Mouse (Mus musculus) layer of hippocampus, postnatal 10 days (tissue): Measurements from ENCODE around the gene Hba-x. TPM values are rescaled to one million over a fixed set of nuclear protein-coding genes. Genes with fewer than 3 reads are reported as not detected.
"Not testable (repeated sequence)": the region's sequence is repeated elsewhere in the genome, so short reads cannot be mapped to it uniquely, and the experiment has no call there.

Experiments
- DNase-seq, 2 experiments: peaks; one replicate each; pipeline ENCODE4 v3.0.0; 2021; ENCODE audit warnings: low spot score in 2 of 2
- total RNA-seq, 2 experiments: library from RNA; stranded (reverse); gene quantifications; 2 replicates each; pipeline ENCODE4 v1.2.3; 2021

Gene Hba-x
- total RNA-seq, 2 experiments from 2014 or later, result not detected

DNA sequence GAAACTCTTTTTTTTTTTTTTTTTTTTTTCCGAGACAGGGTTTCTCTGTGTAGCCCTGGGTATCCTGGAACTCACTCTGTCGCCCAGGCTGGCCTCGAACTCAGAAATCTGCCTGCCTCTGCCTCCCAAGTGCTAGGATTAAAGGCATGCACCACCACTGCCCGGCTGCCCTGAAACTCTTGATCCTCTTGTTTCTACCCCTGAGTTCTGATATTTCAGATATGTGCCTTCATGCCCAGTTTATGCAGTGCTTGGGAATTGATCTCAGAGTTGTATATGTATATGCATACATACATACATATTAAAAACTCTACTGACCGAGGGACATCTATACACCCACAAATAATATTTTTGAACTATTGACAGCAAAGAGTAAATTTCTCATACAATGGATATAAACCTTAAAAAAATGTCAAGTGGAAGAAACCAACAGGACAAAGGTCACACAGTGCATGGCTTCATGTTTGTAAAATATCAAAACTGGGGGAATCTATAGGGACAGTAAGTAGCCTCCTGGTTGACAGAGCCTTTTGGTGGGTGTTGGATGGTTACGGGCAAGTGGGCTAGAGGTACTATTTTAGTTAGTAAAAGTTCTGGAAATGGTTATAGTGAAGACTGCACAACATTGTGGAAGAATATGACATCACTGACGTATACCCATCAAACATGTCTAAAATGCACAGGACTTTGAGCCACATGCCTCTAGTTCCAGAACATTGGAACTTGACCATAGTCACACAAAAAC lies 9.0 kb downstream of the Hba-x start:
- no peak for DNase-seq

DNA sequence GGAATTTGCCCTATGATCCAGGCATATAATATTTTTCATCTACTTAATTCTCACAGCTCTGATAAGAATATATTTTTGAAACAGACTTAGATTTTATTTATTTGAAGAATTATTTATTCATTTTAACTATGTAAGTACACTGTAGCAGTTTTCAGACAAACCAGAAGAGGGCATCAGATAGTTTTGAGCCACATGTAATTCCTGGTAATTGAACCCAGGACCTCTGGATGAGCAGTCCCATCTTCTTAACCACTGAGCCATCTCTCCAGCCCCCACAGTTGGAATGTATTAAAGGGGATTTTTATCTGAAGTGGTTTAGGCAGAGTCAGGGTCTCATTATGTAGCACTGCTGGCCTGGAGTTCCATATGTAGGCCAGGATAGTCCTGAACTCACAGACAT lies 9.7 kb downstream of the Hba-x start:
- not testable (repeated sequence) for DNase-seq

DNA sequence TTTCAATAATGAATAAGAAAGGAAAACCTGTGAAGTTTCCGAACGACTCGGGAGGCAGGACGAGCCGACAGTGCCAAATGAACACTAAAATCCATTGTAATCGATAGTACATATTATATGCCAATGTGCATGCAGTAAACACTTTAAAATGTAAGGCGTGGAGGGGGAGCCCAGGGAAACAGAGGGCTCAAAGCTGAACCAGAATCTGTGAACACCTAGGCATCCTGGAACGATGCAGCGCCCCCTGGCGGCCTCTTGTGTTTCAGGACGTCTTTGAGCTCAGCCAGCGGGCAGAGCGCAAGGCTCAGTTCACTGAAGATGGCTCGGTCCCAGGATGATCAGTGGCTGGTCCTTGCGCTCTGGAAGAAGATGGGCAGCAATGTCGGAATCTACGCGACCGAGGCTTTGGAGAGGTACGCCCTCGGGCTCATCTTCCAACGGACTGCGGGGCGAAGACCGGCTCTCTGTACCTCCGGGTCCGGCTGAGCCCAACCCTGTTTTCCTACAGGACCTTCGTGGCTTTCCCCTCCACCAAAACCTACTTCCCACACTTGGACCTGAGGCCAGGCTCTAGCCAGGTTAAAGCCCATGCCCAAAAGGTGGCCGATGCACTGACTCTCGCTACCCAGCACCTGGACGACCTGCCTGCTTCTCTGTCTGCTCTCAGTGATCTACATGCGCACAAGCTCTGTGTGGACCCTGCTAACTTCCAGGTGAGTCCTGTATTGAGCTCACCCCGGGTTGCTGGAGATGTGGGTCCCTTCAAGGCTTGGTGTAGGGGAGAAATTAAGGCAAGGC lies 10.7 kb downstream of the Hba-x start, which contains the start of gene Hbq1b:
Hbq1b (plus strand) TSS at position 271 of the 798 bp plus-strand sequence.
- peak; percentile 83 to 86 for DNase-seq

DNA sequence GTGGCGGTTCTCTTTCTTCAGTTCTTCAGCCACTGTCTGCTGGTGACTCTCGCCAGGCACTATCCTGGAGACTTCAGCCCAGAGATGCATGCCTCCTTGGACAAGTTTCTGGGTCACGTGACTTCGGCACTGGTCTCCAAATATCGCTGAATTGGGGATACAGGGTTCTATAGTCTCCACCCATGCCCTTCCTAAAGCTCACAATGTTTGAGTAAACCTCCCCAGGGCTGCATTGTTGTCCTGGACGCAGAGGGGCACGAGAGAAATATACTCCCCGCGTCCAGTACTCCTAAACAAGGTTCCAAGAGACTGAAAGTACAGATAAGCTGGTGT lies 11.3 kb downstream of the Hba-x start:
- no peak for DNase-seq

DNA sequence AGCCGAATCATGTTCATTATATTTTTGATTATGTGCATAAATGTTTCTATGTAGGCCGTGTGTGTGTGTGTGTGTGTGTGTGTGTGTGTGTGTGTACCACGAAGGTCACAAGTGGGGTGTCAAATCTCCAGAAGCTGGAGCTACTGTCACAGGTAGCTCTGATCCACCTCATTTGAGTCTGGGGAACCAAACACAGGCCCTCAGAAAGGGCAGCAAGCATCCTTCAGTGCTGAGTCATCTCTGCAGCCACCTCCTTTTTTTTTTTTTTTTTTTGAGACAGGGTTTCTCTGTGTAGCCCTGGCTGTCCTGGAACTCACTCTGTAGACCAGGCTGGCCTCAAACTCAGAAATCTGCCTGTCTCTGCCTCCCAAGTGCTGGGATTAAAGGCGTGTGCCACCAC lies 16.6 kb downstream of the Hba-x start:
- not testable (repeated sequence) for DNase-seq

DNA sequence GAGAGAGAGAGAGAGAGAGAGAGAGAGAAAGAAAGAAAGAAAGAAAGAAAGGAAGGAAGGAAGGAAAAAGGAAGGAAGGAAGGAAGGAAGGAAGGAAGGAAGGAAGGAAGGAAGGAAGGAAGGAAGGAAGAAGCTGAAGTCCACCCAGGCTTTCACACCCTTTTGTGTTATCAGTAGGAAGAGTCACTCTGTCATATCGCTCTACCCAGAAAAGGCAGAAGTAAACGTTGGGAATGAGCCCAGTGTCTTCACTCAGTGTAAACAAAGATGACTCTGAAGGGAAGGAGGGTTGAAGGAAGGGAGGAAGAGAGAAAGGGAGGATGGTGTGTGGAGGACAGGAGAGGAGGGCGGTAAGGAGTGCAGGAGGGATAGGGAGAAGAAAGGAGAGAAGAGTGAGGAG lies 17.3 kb downstream of the Hba-x start:
- DNase-seq, result not testable (repeated sequence)

DNA sequence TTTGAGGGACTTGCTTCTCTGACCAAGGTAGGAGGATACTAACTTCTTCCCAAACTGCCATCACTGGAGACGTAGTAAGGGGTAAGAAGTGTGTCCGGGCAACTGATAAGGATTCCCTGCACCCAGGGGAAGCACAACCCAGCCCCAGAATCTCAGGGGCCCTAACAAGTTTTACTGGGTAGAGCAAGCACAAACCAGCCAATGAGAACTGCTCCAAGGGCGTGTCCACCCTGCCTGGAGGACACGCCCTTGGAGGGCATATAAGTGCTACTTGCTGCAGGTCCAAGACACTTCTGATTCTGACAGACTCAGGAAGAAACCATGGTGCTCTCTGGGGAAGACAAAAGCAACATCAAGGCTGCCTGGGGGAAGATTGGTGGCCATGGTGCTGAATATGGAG lies 20.0 kb downstream of the Hba-x start, which contains the start of gene Hba-a2:
Hba-a2 (plus strand) TSS at position 287 of the 400 bp plus-strand sequence.
- DNase-seq, result not testable (repeated sequence)

DNA sequence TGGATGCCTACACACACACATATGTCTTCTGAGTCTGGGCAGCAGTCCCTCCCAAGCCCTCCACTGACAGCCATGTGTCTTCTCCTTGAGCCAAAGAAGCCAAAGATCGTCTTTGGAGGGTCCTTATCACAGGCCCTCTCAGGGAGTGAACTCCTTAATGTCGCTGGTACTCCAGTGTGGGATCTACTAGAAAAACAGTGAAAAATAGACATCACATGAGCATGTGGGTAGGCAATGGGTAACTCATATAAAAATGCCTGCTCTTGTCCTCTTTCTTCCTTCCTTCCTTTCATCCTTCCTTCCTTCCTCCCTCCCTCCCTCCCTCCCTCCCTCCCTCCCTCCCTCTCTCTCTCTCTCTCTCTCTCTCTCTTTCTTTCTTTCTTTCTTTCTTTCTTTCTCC lies 21.2 kb downstream of the Hba-x start:
- DNase-seq, result not testable (repeated sequence)

DNA sequence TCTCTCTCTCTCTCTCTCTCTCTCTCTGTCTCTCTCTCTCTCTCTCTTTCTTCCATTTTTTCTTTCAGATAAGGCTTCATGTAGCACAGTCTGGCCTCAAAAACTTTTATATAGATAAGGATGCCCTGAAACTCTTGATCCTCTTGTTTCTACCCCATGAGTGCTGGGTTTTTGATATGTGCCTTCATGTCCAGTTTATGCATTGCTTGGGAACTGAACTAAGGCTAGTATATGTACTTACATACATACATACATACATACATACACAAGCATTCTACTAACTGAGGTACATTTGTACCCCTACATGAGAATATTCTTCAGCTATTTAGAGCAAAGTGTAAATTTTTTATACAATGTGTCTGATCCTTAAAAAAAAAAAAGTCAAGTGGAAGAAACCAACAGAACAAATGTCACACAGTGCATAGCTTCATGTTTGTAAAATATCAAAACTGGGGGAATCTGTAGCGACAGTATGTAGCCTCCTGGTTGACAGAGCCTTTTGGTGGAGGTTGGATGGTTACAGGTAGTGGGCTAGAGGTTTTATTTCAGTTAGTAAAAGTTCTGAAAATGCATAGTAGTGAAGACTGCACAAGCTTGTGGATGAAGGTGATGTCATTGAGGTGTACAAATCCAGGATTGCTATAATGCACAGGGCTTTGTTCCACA lies 21.8 kb downstream of the Hba-x start:
- no peak for DNase-seq

DNA sequence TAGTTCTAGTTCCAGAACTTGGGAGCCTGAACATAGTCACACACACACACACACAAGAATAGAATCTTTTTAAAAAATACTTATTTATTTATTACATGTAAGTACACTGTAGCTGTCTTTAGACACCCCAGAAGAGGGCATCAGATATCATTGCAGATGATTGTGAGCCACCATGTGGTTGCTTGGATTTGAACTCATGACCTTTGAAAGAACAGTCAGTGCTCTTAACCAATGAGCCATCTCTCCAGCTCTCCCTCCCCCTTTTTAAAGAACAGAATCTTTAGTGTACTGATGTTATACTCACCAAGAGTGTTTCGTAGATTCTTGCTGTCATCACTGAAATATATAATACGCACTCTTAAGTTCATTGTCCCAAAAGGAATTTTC lies 22.3 kb downstream of the Hba-x start:
- DNase-seq, result no peak

DNA sequence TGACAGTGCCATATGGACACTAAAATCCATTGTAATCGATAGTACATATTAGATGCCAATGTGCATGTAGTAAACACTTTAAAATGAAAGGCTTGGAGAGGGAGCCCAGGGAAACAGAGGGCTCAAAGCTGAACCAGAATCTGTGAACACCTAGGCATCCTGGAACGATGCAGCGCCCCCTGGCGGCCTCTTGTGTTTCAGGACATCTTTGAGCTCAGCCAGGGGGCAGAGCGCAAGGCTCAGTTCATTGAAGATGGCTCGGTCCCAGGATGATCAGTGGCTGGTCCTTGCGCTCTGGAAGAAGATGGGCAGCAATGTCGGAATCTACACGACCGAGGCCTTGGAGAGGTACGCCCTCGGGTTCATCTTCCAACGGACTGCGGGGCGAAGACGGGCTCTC lies 23.7 kb downstream of the Hba-x start, which contains the start of gene Hbq1a:
Hbq1a (plus strand) TSS at position 205 of the 400 bp plus-strand sequence.
- DNase-seq, result peak; percentile 60 to 75

DNA sequence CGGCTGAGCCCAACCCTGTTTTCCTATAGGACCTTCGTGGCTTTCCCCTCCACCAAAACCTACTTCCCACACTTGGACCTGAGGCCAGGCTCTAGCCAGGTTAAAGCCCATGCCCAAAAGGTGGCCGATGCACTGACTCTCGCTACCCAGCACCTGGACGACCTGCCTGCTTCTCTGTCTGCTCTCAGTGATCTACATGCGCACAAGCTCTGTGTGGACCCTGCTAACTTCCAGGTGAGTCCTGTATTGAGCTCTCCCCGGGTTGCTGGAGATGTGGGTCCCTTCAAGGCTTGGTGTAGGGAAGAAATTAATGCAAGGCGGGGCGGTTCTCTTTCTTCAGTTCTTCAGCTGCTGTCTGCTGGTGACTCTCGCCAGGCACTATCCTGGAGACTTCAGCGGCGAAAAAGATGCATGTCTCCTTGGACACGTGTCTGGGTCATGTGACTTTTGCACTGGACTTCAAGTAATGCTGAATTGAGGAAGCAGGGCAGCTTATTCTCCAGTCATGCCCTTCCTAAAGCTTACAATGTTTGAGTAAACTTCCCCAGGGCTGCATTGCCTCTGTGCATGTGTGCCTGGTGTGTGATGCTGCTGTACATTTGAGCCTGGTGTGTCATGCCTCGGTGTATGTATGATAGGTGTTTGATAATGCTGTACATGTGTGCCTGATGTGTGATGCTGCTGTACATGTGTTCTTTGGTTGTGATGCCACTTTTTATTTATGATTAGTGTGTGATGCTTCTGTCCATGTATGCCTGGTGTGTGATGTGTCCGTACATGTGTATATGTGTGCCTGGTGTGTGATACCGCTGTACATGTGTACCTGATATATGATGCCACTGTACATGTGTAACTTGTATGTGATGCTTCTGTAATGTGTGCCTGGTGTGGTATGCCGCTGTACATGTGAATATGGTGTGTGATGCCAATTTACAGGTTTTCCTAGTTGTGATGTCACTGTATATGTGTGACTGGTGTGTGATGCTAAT lies 24.4 kb downstream of the Hba-x start:
- no peak for DNase-seq

DNA sequence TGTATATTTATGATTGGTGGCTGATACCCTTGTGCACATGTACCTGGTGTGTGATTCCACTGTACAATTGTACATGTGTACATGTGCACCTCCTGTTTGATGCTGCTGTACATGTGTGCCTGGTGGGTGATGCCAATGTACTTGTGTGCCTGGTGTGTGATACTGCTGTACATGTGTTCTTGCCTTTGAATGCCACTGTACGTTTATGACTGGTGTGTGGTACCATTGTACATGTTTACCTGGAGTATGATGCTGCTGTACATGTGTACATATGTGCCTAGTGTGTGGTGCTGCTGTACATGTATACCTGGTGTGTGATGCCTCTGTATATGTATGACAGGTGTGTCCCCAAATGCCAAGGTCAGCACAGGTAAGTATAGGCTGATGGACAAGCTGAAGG lies 25.3 kb downstream of the Hba-x start:
- DNase-seq, result no peak

DNA sequence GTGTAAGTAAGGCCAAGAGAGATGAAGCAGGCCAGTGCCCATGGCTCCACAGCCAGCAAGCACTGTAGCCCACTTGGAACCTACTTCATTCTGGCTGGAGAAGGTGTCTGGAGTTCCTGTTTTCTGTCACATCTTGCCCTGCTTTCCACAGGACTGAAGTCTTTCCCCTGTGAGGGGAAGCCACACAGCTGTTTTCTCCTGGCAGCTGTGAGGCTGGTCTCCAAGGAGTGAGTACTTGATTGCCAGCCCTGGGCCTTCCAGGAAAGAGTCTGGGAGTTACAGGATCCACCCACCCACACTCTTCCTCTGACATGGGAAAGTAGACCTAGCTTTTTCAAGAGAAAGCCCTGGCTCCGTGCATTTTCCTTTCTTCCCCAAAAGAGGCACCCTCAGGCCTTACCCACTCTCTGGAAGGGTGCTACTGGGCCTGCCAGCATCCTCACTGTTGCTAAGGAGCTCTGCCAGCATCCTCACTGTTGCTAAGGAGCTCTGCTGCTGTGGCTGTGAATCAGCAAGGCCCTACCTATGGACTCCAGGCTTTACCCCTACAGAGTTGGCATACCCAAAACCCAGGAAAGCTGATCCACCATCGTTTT lies 26.7 kb downstream of the Hba-x start:
- peak in 1 of 2 experiments; percentile 25 for DNase-seq

DNA sequence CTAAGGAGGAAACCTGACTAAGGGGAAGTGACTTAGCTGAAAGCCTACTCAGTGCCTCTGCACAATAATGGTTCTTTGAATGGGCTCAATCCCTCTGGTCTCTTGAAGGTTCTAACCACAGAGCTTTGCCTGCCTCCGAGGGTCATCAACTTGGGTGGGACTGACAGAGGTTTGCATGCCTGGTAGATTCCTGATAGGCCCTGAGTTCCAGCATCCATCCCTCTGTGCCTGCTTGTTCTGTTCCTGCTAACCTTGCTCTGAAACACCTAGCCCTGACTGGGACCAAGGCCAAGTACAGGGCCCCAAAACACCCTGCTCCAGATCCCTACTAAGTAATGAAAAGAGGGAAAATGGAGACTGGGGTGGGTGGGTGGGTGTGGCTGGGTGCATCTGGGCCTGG lies 27.3 kb downstream of the Hba-x start:
- no peak for DNase-seq

DNA sequence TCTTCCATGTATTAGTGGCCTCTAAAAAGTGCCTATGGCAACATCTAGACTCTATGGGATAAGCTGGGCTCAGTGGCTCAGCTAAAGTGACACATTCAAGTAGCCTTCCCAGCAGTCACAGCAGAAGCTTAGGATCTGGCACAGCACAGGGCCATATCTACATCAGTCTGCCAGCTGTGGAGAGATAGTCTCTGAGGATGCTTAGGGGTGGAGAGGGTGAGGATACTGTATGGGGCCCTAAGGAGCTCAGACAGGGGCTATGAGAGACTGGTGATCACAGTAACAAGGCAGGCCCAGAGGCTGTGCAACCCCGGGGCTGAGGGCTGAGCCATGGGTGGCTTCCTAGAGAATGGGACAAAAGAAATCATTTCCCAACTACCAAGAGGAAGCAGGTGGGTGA lies 30.8 kb downstream of the Hba-x start:
- no peak for DNase-seq

DNA sequence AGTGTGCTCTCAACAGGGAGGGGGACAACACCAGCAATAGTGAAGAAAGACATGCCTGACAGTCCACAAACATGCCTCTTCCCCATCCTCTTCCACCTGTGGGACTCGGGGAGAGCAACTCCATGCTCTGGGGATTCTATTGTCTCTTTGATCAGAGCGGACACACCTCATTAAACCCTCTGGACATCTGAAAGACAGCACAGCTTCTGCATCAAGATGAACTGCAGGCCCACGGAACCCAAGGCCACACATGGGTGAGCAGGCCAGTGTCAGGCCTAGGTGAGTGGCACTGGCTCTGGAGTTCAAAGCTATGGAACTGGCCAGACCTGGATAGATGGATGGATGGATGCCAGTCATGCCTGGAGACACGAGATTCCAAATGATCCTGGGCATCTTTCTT lies 33.2 kb downstream of the Hba-x start:
- no peak for DNase-seq

DNA sequence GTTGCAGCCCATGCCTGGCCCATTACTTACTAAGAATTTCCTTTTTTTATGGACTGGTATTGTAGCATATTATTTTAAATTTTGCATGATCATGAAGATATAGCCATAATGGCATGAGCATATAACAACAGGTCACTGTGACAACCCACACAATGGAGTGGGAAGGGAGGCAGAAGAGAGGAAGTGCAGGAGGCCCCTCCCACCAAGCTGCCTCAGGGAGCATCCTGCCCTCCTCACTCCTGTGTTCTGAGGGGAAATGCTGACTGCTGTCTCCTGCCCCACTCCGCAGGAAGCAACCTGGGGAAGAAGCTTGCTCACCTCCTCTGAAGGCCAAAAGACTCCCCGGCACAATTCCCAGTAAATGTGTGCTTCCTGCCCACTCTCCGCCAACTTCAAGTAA lies 33.7 kb downstream of the Hba-x start:
- no peak for DNase-seq

DNA sequence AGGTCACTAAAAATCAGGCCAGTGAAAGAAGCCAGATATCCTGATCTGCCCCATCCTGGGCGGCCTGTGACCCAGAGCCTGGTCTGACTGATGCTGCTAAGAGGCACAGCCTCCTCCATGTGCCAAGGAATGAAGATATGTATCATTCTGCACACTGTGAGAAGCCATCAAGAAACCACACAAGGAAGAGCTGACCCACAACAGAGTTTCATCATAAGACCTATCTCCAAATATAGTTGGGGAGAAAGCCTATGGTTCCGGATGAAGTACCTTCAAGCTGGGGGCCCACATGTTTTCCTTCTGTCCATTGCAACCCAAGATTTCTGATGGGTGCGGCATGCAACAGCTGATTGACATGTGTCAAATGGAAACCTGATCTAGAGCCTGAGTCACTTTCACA lies 39.8 kb downstream of the Hba-x start:
- no peak for DNase-seq

DNA sequence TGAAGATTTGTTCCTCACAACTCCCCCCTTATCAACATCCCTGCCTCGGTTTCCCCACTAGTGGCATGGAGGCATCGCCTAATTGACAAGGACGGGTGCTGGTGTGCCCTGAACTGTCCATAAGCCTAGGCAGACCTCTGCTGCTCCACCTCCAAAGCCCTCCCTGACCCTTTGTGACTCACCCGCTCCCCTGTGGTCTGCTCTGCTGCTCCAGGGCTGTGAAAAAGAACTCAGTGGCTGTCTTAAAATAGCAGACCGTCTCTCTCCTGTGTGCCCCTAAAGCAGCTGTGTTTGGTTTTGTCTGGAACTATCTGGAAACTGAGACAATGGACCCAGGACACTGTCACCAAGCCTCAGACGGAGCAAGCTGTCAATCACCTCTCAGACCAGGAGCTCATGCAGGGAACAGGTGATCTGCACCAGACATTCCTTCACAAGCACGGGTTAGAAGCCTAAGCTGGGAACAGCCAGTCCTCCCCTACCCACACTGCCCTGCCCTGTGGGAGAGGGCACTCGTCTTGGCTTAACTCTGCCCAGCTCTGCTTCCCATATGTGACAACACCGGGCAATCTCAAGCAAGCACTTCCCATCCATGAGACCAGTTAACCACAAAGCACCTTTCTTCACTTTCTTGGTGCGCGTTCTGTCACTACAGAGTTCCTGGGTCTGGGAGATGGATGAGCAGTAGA lies 44.5 kb downstream of the Hba-x start:
- DNase-seq, result no peak
